Mouse (Mus musculus): ENCODE data around the gene Pdss1.

DNA sequence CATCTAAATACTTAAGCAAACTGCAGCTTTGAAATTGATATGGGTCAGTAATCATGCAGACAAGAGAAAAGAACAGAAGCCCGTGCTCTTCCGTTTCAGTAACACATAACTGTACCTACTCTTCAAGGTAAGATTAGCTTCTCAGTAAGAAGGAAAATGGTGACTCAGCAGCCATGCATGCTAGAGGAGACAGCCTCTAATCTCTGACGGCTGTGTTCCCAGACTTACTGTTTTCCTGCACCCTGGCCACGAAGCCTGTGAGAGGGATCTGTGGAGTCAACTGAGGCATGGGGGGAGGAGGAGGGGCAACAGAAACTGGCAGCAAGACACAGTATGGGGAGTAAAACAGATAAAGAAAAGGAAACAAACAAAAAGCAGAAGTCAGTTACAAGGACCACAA, 54.6 kb downstream of the Pdss1 start:
- TF ChIP-seq POLR2A (IDR thresholded peaks at IDR 0.05; ENCODE audit: borderline replicate concordance, extremely low read depth, insufficient read depth, insufficient read length, poor library complexity, severe bottlenecking) (no peak), CTCF (IDR thresholded peaks at IDR 0.05; ENCODE audit: borderline replicate concordance, extremely low read depth, insufficient read depth, insufficient read length) (no peak)
